27 mouse cellular contexts compared by ENCODE assay signal in the genomic region with DNA sequence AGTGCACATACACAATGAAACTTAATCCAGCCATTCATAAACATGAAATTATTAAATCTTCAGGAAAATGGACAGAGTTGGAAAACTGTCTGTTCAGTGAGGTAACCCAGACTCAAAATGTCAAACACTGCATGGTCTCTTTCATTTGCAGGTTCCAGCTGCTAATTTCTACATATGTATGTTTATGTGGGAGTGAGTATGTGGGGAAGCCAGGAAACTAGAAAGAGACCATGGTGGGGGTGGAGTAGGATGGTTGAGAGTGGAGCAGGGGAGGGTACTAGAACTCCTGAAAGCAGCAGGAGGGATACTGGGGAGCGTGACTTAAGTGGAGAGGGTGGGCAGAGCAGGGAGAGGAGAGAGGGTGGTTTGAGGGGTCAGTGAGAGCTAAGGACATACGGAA. TPM values are rescaled to one million over a fixed set of nuclear protein-coding genes. Genes with fewer than 3 reads are reported as not detected.
"Had no signal": no experiment of that assay in that cellular context is flagged by ENCODE, and none has a peak within 500 bp of the region (broad histone marks: within the 10 kb centered on the region; RNA-seq: fewer than 3 reads in every experiment).

No protein-coding gene starts in this region.

- H3K9ac ChIP-seq: lung, embryonic 14.5 days; midbrain, embryonic 12.5 days; neural tube, embryonic 13.5 days; neural tube, embryonic 15.5 days; stomach, embryonic 15.5 days had no signal

- H3K9me3 ChIP-seq: midbrain, embryonic 10.5 days; midbrain, embryonic 12.5 days; neural tube, embryonic 13.5 days; neural tube, embryonic 15.5 days; stomach, embryonic 15.5 days had no signal

- H3K36me3 ChIP-seq: midbrain, embryonic 12.5 days; neural tube, embryonic 13.5 days; neural tube, embryonic 15.5 days had no signal

- H3K4me2 ChIP-seq: lung, embryonic 14.5 days; midbrain, embryonic 12.5 days; neural tube, embryonic 13.5 days; neural tube, embryonic 15.5 days; stomach, embryonic 15.5 days had no signal

- ATAC-seq: midbrain, embryonic 16.5 days had no signal

- H3K4me1 ChIP-seq: midbrain, embryonic 12.5 days had no signal

- H3K27me3 ChIP-seq: midbrain, embryonic 12.5 days; neural tube, embryonic 13.5 days; neural tube, embryonic 15.5 days; stomach, embryonic 15.5 days had no signal

- H3K4me3 ChIP-seq: midbrain, embryonic 10.5 days; midbrain, embryonic 12.5 days; myocyte; neural tube, embryonic 13.5 days; neural tube, embryonic 15.5 days; stomach, embryonic 15.5 days had no signal

- H3K27ac ChIP-seq: midbrain, embryonic 10.5 days; midbrain, embryonic 12.5 days; neural tube, embryonic 13.5 days; neural tube, embryonic 15.5 days; stomach, embryonic 15.5 days had no signal

- DNase-seq: lung, adult 18-20 months; lung, embryonic 14.5 days; lung, postnatal 10 days; lung, postnatal 4 days; midbrain, embryonic 14.5 days; retina, postnatal 1 day; right cerebral cortex, adult 18-20 months; right cerebral cortex, postnatal 25 days; right cerebral cortex, postnatal 4 days; spleen, adult 18-20 months; thymus, adult 2 months; thymus, postnatal 25 days; thymus, postnatal 4 days had no signal

RNA-seq across cellular contexts. Expression of a gene that starts 14.8 kb away (rescaled TPM):
- total RNA-seq: megakaryocyte, adult 5-6 weeks; megakaryocyte-erythroid progenitor cell, adult 5-6 weeks had no signal
- polyA plus RNA-seq: liver, embryonic 16.5 days; neural tube, embryonic 11.5 days; small intestine, adult 2 months; testis, adult 2 months; urinary bladder, adult 2 months had no signal
